Mouse (Mus musculus): Measurements from ENCODE around the gene Rbck1. TPM values are rescaled to one million over a fixed set of nuclear protein-coding genes. Genes with fewer than 3 reads are reported as not detected.

Rbck1 gene
- polyA plus RNA-seq, 1 experiment from 2014 or later = 31.0 TPM

GRCm38 (mm10) chr2:152368532-152369140 is 36.2 kb upstream of the Rbck1 start:
- no peak overlapping the region for H3K4me2 ChIP-seq (ENCODE audit: low read depth, low read length)
- no peak overlapping the region for H3K9ac ChIP-seq (replicated peaks)
- H3K9me3 ChIP-seq (ENCODE audit: low read length) = no peaks in the 10 kb centered on the region
- no peaks in the 10 kb centered on the region for H3K27me3 ChIP-seq (ENCODE audit: insufficient read depth, low read length)
- no peak overlapping the region for H3K27ac ChIP-seq (ENCODE audit: low read depth)
- no peak overlapping the region for H3K4me3 ChIP-seq (ENCODE audit: low read depth, low read length)
- DNase-seq = peak; percentile 69
- no peak for ATAC-seq
- WGBS (ENCODE audit: insufficient replicate concordance) = 26% methylated on average over 14 of the region's 14 CpGs
- no peaks in the 10 kb centered on the region for H3K36me3 ChIP-seq (replicated peaks; ENCODE audit: insufficient read depth, low read length)
- H3K4me1 ChIP-seq (ENCODE audit: insufficient read depth) = peaks cover 1% of the 10 kb centered on the region; the same call in 1 of the 2 replicates
- TF ChIP-seq CTCF (IDR thresholded peaks at IDR 0.05; ENCODE audit: low read depth) = peak; percentile 94
- TF ChIP-seq EP300 (IDR thresholded peaks at IDR 0.05; ENCODE audit: low read depth) = no peak

DNA sequence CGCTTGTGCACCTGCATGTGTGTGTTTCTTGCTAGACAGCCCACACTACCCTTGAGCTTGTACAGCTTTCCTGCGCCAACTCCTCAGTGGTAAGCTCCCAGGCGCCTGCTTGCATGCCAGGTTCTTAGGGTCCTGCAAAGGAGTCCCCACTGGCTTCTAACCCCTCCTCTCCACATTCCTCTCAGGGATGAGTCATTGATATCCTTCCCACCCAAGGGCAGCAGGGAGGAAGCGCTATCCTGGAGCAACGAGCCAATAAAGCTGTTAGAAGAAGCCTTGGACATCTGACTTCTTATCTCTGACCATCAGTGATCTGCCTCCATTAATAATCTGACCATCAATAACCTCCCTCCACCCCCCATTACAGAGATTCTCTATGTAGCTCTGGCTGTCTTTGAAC is 35.5 kb upstream of the Rbck1 start:
- peaks cover 3% of the 10 kb centered on the region; the same call in 1 of the 2 replicates for H3K4me1 ChIP-seq (ENCODE audit: insufficient read depth)
- 75% methylated on average over 5 of the region's 5 CpGs for WGBS (ENCODE audit: insufficient replicate concordance)
- TF ChIP-seq CTCF (IDR thresholded peaks at IDR 0.05; ENCODE audit: low read depth) = no peak
- no peak for TF ChIP-seq EP300 (IDR thresholded peaks at IDR 0.05; ENCODE audit: low read depth)

DNA sequence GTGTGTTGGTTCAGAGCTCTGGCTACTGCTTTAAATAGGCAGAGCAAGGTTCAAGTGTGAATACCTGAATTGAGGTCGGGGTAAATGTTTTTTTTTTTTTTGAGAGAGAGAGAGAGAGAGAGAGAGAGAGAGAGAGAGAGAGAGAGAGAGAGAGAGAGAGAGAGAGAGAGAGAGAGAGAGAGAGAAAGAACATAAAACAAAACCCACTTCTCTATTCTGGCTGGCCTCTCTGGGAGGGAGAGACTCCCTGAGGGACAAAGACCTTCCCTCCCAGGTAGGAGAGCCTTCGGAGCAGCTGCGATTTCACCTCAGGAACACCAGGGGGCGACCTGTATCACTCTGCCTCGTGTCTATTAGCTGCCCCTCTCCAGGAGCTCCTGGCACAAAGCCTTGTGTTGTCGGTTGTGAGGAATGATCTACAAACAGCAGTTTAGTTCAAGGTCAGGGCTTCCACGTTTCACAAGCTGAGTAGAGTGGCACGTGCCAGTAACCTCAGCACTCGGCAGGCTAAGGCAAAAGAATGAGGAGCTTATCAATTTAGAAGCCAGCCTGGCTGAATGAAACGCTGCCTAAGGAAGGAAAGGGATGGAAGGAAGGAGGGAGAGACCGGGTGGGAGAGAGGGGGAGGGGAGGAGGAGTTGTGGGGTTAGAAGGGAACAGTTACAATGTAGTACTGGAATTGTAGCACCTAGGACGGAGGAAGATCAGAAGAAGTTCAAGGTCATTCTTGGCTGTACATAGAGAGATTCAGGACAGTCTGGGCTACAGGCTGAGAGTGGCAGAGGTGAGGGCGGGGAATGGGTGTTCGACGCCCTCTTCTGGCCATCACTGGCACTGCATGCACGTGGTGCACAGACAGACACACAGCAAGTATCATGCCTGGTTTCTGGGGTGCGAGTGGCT is 31.0 kb upstream of the Rbck1 start:
- Histone ChIP-seq H3K4me3 (ENCODE audit: low read depth, low read length) (no peak overlapping the region), H3K27ac (ENCODE audit: low read depth) (peak overlapping the region; percentile 76), H3K9ac (replicated peaks) (no peak overlapping the region; the same call in 1 of the 2 replicates), H3K4me2 (ENCODE audit: low read depth, low read length) (peak overlapping the region; percentile 56), H3K36me3 (replicated peaks; ENCODE audit: insufficient read depth, low read length) (no peaks in the 10 kb centered on the region), H3K27me3 (ENCODE audit: insufficient read depth, low read length) (no peaks in the 10 kb centered on the region), H3K4me1 (ENCODE audit: insufficient read depth) (peaks cover 12% of the 10 kb centered on the region), H3K9me3 (ENCODE audit: low read length) (no peaks in the 10 kb centered on the region)
- TF ChIP-seq CTCF (IDR thresholded peaks at IDR 0.05; ENCODE audit: low read depth) = peak; percentile 90
- TF ChIP-seq EP300 (IDR thresholded peaks at IDR 0.05; ENCODE audit: low read depth) = peak; percentile 75
- 8% methylated on average over 17 of the region's 17 CpGs for WGBS (ENCODE audit: insufficient replicate concordance)
- DNase-seq = peak; percentile 85
- ATAC-seq = peak; percentile 72

More for the DNA sequence above, 35.5 kb upstream of the Rbck1 start:
- no peaks in the 10 kb centered on the region for H3K9me3 ChIP-seq (ENCODE audit: low read length)
- DNase-seq (no peak), ATAC-seq (no peak)
- no peak overlapping the region for H3K9ac ChIP-seq (replicated peaks)
- H3K27me3 ChIP-seq (ENCODE audit: insufficient read depth, low read length) = no peaks in the 10 kb centered on the region
- H3K4me2 ChIP-seq (ENCODE audit: low read depth, low read length) = no peak overlapping the region
- no peak overlapping the region for H3K27ac ChIP-seq (ENCODE audit: low read depth)
- no peak overlapping the region for H3K4me3 ChIP-seq (ENCODE audit: low read depth, low read length)
- no peaks in the 10 kb centered on the region for H3K36me3 ChIP-seq (replicated peaks; ENCODE audit: insufficient read depth, low read length)

- no peaks in the 10 kb centered on the region for H3K36me3 ChIP-seq (replicated peaks; ENCODE audit: insufficient read depth, low read length)
- no peak overlapping the region for H3K4me2 ChIP-seq (ENCODE audit: low read depth, low read length)
- H3K27me3 ChIP-seq (ENCODE audit: insufficient read depth, low read length) = no peaks in the 10 kb centered on the region
- no peak for ATAC-seq
- H3K27ac ChIP-seq (ENCODE audit: low read depth) = peak overlapping the region; percentile 72
- TF ChIP-seq EP300 (IDR thresholded peaks at IDR 0.05; ENCODE audit: low read depth) = no peak
- no peak for TF ChIP-seq CTCF (IDR thresholded peaks at IDR 0.05; ENCODE audit: low read depth)
- no peak overlapping the region for H3K9ac ChIP-seq (replicated peaks)
- no peak for DNase-seq
- H3K9me3 ChIP-seq (ENCODE audit: low read length) = no peaks in the 10 kb centered on the region
- peaks cover 12% of the 10 kb centered on the region for H3K4me1 ChIP-seq (ENCODE audit: insufficient read depth)
- WGBS (ENCODE audit: insufficient replicate concordance) = 83% methylated on average over 8 of the region's 8 CpGs
- no peak overlapping the region for H3K4me3 ChIP-seq (ENCODE audit: low read depth, low read length)
Observed at GRCm38 (mm10) chr2:152361193-152361592, 28.7 kb upstream of the Rbck1 start.

GRCm38 (mm10) chr2:152360271-152360775 is 27.9 kb upstream of the Rbck1 start:
- TF ChIP-seq CTCF (IDR thresholded peaks at IDR 0.05; ENCODE audit: low read depth) (no peak), EP300 (IDR thresholded peaks at IDR 0.05; ENCODE audit: low read depth) (peak; percentile 81)
- Histone ChIP-seq H3K36me3 (replicated peaks; ENCODE audit: insufficient read depth, low read length) (no peaks in the 10 kb centered on the region), H3K27me3 (ENCODE audit: insufficient read depth, low read length) (no peaks in the 10 kb centered on the region), H3K27ac (ENCODE audit: low read depth) (peak overlapping the region; percentile 72), H3K9ac (replicated peaks) (no peak overlapping the region), H3K4me1 (ENCODE audit: insufficient read depth) (peaks cover 12% of the 10 kb centered on the region), H3K4me2 (ENCODE audit: low read depth, low read length) (no peak overlapping the region), H3K9me3 (ENCODE audit: low read length) (no peaks in the 10 kb centered on the region), H3K4me3 (ENCODE audit: low read depth, low read length) (no peak overlapping the region)
- ATAC-seq (peak; percentile 87), DNase-seq (peak; percentile 78)
- WGBS (ENCODE audit: insufficient replicate concordance) = 13% methylated on average over 7 of the region's 7 CpGs

GRCm38 (mm10) chr2:152359616-152360015 is 27.2 kb upstream of the Rbck1 start:
- Histone ChIP-seq H3K36me3 (replicated peaks; ENCODE audit: insufficient read depth, low read length) (no peaks in the 10 kb centered on the region), H3K27me3 (ENCODE audit: insufficient read depth, low read length) (no peaks in the 10 kb centered on the region), H3K4me1 (ENCODE audit: insufficient read depth) (peaks cover 12% of the 10 kb centered on the region), H3K27ac (ENCODE audit: low read depth) (peak overlapping the region; percentile 72), H3K4me2 (ENCODE audit: low read depth, low read length) (no peak overlapping the region), H3K4me3 (ENCODE audit: low read depth, low read length) (no peak overlapping the region), H3K9ac (replicated peaks) (no peak overlapping the region; the same call in 1 of the 2 replicates), H3K9me3 (ENCODE audit: low read length) (no peaks in the 10 kb centered on the region)
- no peak for TF ChIP-seq EP300 (IDR thresholded peaks at IDR 0.05; ENCODE audit: low read depth)
- TF ChIP-seq CTCF (IDR thresholded peaks at IDR 0.05; ENCODE audit: low read depth) = no peak
- ATAC-seq (peak; percentile 2; the same call in 1 of the 2 replicates), DNase-seq (no peak)
- 46% methylated on average over 5 of the region's 5 CpGs for WGBS (ENCODE audit: insufficient replicate concordance)
